Mouse (Mus musculus) MEL (cell line): ENCODE measurements around the gene Cela1.

Experiments used
- BHLHE40 ChIP-seq: IDR thresholded peaks from 2 replicates; pipeline ENCODE4 v1.6.1; 2012; ENCODE audit warnings: low read depth, mild to moderate bottlenecking, inconsistent platforms, low read length, improper control_type of control experiment, borderline replicate concordance
- CTCF ChIP-seq, 3 experiments: IDR thresholded peaks in 2 of 3; conservative IDR thresholded peaks in 1 of 3; 2 replicates each; pipeline ENCODE4 v1.5.1; 2011 to 2012; ENCODE audit warnings: low read length in 3 of 3, low read depth in 2 of 3, mild to moderate bottlenecking in 2 of 3, improper control_type of control experiment in 1 of 3, inconsistent platforms in 1 of 3, mixed read lengths in 1 of 3, moderate library complexity in 1 of 3; ENCODE audit not compliant: control insufficient read depth in 1 of 3, insufficient read depth in 1 of 3, poor library complexity in 1 of 3, severe bottlenecking in 1 of 3
- EP300 ChIP-seq, 2 experiments: IDR thresholded peaks; 2 replicates each; pipeline ENCODE4 v1.6.1; 2011; ENCODE audit warnings: improper control_type of control experiment in 2 of 2, low read length in 2 of 2, low read depth in 1 of 2, mild to moderate bottlenecking in 1 of 2
- HCFC1 ChIP-seq: IDR thresholded peaks from 2 replicates; pipeline ENCODE4 v1.6.1; 2012; ENCODE audit warnings: low read depth, mild to moderate bottlenecking, inconsistent platforms, low read length, improper control_type of control experiment, moderate library complexity
- MAX ChIP-seq: IDR thresholded peaks from 2 replicates; pipeline ENCODE4 v1.6.1; 2011; ENCODE audit warnings: low read length, improper control_type of control experiment
- POLR2A ChIP-seq, 2 experiments: IDR thresholded peaks; 2 replicates each; pipeline ENCODE4 v1.6.1; 2011 to 2012; ENCODE audit warnings: low read length in 2 of 2, mild to moderate bottlenecking in 2 of 2, control low read depth in 1 of 2, improper control_type of control experiment in 1 of 2, low read depth in 1 of 2, moderate library complexity in 1 of 2; ENCODE audit not compliant: control insufficient read depth in 1 of 2, insufficient read depth in 1 of 2, poor library complexity in 1 of 2
- POLR2AphosphoS2 ChIP-seq: IDR thresholded peaks from 2 replicates; pipeline ENCODE4 v1.6.1; 2011; ENCODE audit warnings: low read length, improper control_type of control experiment
- SMC3 ChIP-seq: IDR thresholded peaks from 2 replicates; pipeline ENCODE4 v1.6.1; 2011; ENCODE audit warnings: low read depth, low read length, improper control_type of control experiment
- TAL1 ChIP-seq: IDR thresholded peaks from 2 replicates; pipeline ENCODE4 v1.6.1; 2012; ENCODE audit warnings: mild to moderate bottlenecking, inconsistent platforms, low read length, moderate library complexity, mixed read lengths
- TBP ChIP-seq: IDR thresholded peaks from 2 replicates; pipeline ENCODE4 v1.8.0; 2011; ENCODE audit warnings: low read depth, low read length, improper control_type of control experiment
- USF1 ChIP-seq: IDR thresholded peaks from 2 replicates; pipeline ENCODE4 v1.6.1; 2014; ENCODE audit warnings: low read depth, mild to moderate bottlenecking, inconsistent platforms, low read length, improper control_type of control experiment, moderate library complexity
- ZMIZ1 ChIP-seq: IDR thresholded peaks from 2 replicates; pipeline ENCODE4 v1.6.1; 2012; ENCODE audit warnings: low read depth, mild to moderate bottlenecking, inconsistent platforms, low read length, improper control_type of control experiment, moderate library complexity

- no peak for TF ChIP-seq CTCF (IDR thresholded peaks at IDR 0.05 in 2 of 3, conservative IDR thresholded peaks at IDR 0.05 in 1 of 3; ENCODE audit: control insufficient read depth in 1 of 3, insufficient read depth in 1 of 3, low read depth in 2 of 3, low read length in 3 of 3, poor library complexity in 1 of 3, severe bottlenecking in 1 of 3)
- no peak for TF ChIP-seq ZMIZ1
- peak in 1 of 2 experiments; percentile 18; a peak in 1 of 4 replicates for TF ChIP-seq EP300 (IDR thresholded peaks at IDR 0.05; ENCODE audit: low read depth in 1 of 2, low read length in 2 of 2)
- TF ChIP-seq TBP = no peak
- no peak for TF ChIP-seq POLR2A (IDR thresholded peaks at IDR 0.05; ENCODE audit: control insufficient read depth in 1 of 2, insufficient read depth in 1 of 2, low read depth in 1 of 2, low read length in 2 of 2, poor library complexity in 1 of 2)
- no peak for TF ChIP-seq HCFC1
- no peak for TF ChIP-seq USF1
- no peak for TF ChIP-seq BHLHE40
- TF ChIP-seq POLR2AphosphoS2 = no peak
- no peak for TF ChIP-seq TAL1
- TF ChIP-seq MAX = no peak
- no peak for TF ChIP-seq SMC3
These were observed 13.4 kb upstream of the Cela1 start for GRCm38 (mm10) chr15:100701108-100701507.
